Mouse (Mus musculus): Measurements from ENCODE around the gene Lmo2.

DNA sequence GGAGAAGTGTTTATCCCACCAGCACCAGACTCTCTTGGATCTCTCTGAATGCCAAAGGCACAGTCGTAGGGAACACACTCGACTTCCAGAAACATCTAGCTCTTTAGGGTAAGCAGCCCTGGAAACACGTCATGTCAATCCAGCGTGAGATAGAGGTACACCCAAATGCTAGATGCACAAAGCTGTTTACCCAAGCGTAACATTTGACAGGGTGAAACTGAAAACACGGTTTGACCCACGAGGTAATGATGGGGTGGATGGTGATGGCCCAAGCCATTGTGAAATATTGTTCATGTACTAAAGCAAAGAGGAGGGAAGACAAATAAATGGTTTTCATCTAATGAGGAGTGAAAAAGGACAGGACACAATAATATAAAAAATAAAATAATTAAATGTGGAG lies 23.5 kb upstream of the Lmo2 start:
- no peak for TF ChIP-seq CTCF (IDR thresholded peaks at IDR 0.05; ENCODE audit: low read depth)
- no peak for TF ChIP-seq EP300 (IDR thresholded peaks at IDR 0.05; ENCODE audit: low read depth)

Data from liver, embryonic 14.5 days (tissue).